Mouse (Mus musculus) gastrocnemius, postnatal 25 days (tissue): Measurements from ENCODE around the gene Syn2. TPM values are rescaled to one million over a fixed set of nuclear protein-coding genes. Genes with fewer than 3 reads are reported as not detected.
A peak's percentile ranks its signal among the peaks of the same experiment; 100 is the strongest.
"Not testable (repeated sequence)": the region's sequence is repeated elsewhere in the genome, so short reads cannot be mapped to it uniquely, and the experiment has no call there.

ENCODE experiments used
- DNase-seq: peaks from one replicate; pipeline ENCODE4 v3.0.0; 2022
- total RNA-seq, 2 experiments: library from RNA; stranded (reverse); gene quantifications; 1 replicate in 1 of 2; 2 replicates in 1 of 2; pipeline ENCODE4 v1.2.3; 2021

Gene Syn2
- total RNA-seq, 2 experiments from 2014 or later: 1.8 to 2.7 TPM

GRCm38 (mm10) chr6:115174845-115175244, 40.1 kb downstream of the Syn2 start:
- no peak for DNase-seq

DNA sequence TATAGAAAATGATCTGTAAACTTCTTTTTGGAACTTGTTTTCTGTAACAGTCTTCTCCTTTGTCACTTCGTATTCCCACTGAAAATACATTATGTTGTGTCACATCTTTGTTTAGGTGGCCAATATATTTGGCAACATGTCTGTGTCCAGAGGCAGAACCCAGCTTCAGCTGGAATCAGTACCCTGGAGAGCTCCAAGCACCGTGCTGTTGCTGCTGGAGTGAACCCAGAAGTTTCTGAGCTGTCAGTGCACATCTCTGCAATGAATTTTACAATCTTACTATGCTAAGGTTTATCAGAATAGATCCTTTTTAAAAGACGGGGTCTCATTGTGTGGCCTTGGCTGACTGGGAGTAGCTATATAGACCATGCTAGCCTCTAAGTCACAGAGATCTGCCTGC, 44.1 kb downstream of the Syn2 start:
- DNase-seq: no peak

GRCm38 (mm10) chr6:115181094-115181493, 46.4 kb downstream of the Syn2 start:
- no peak for DNase-seq

DNA sequence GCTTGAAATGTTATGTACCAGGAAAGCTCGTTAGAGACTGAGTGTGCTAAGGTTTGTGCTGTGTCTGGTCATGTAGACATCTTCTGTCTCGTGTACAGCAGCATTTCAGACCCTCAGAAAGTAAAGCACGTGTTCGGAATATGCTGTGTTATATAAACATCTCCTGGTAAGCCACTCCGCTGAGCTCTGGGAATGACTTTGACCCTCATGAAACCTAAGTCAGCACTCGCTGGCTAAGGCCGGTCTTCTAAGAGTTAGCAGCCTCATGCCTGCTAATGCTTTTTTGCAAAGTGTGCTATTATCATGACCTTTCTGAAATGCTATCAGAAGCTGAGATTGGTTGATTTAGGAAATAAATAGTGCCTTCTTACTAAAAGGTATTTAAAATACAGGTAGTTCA, 56.4 kb downstream of the Syn2 start:
- no peak for DNase-seq

DNA sequence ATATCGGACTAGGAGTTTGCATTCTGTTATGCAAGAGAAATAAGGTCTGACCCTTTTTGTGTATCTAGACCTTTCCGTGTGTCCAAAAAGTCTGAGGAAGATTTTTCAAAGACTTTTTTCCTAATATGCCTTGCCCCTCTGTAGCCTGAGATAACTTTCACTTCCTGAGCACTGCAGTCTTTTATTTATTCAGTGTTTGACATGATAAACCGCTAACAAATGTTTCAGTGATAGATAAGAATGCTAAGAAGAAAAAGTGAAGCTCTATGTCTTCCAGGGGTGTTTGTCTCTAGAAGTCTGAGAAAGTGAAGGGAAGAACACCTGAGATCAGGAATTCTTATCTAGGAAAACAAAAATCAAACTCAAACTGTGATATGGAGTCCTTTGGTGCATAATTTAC, 66.1 kb downstream of the Syn2 start:
- no peak for DNase-seq

DNA sequence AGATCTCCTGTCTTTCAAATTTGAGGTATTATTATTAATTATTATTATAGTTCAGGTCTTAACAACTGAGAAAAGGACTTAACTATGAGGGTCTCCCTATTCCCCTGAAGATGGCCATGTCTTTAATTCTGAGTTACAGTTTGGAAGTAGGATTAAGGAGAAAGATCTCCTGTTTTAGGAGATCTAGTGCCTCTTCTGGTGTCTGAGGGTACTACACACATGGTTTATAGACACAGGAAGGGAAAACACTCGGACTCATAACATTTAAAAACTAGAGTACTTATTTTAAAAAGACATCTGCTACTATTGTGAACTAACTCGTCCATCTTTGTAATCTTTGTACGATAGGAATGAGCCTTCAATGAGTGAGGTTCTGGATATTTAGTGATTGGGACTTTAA, 68.3 kb downstream of the Syn2 start:
- no peak for DNase-seq

GRCm38 (mm10) chr6:115210187-115210586, 75.5 kb downstream of the Syn2 start:
- no peak for DNase-seq

DNA sequence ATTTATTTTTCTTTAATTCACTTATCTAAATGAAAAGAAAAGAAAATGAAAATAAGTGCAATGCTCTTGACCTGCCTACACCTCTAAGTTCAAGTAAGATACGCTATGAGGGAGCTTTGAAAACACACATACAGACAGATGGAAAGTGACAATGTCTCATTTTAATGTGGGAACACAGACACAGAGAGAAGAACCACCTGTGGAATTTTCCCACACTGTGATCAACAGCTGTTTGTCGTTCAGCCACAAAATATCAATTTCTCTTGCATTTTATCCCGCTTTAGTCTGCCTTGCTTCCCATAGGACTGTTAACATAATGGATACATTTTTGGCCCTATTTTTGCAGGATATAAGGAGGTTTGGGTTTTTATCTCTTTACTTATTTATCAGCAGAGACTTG, 76.1 kb downstream of the Syn2 start:
- no peak for DNase-seq

DNA sequence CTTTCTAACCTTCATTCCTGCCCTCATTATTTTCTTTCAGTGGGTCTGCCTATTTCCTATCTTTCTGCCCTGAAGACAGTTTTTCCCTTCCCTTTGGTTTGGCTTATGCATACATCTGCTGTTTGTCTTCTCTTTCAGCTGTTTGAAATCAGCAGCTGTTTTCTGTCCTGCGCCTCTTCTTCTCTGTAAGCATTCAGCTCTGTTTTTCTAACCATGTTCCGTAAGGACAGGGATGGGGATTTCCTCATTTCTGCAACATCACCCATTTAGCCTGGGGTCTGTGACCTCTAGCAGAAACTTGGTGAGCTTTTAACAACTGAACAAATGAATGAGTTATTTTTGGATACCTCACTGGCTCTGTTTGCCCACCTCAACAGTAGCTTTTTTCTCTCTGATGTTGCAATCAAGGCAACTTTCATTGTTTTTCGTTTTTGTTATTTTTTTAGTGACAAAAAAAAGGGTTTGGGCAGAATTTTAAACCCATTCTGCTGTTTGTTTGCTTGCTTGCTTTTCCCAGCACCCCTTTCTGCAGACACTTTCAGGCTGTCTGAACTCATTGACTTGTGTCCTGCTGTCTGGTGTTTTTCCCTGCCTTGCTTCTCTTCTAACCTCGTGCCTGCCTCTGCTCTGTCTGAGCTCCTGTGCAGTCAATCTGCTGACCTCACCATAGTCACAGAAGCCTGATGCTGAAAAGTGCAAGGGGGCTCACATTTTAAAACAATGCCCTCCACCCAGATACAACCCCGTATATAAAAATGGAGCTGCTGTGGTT, 77.6 kb downstream of the Syn2 start:
- DNase-seq: no peak

DNA sequence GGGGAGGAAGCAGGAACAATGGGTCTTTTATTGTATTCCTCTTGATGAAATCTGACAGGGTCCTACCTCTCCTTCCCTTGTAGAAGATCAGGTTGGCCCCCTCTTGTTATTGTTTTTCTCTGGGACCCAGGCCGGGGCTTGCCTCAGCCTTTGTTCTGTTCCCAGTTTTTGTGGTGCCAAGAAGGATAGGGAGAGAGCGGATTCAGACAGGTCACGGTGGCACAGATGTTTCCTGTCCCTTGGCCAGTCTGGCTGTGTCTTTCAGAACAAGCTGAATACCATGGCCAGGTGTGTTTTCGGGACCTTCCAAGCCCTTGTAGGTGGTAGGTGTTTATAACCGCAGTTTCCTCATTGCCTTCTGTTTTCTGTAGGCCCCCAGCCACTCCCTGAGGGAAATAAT, 78.4 kb downstream of the Syn2 start:
- DNase-seq: no peak

DNA sequence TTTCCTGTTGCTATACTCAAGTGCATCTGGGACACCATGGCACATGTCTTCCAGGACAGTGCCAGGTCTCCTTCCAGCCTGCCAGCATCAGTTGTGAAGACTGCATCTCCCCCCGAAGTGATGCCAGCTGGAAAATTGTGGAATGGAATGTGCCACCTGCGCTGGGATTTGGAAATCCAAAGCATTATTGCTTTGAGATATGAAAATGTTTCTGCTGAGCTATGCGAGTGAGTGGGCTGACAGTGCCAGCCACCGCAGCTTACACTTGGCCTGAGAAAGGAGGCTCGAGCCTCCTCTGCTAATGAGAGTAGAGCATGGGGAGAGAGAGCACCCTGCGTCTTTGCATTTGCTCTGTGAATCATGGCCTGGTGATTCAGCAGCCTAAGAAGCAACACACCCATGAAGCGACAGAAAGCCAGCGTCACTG, 86.5 kb downstream of the Syn2 start:
- DNase-seq: no peak

DNA sequence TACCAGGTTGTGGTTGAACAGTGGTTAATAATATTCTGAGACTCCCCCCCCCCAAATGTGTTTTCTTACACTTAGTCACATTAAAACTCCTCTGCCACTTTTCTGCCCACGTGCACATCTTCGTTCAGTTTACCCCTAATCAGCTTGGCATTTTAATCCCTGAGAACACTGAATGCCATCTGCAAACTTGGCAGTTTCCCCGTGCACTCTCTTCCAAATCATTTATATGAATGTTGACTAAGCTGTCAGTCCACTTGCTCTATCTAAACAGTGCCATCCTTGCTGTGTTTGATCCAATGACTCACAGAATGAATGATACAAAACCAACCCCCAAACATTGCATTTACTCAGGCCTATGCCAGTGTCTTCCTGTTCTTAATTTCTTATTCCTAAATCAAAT, 90.8 kb downstream of the Syn2 start:
- no peak for DNase-seq

DNA sequence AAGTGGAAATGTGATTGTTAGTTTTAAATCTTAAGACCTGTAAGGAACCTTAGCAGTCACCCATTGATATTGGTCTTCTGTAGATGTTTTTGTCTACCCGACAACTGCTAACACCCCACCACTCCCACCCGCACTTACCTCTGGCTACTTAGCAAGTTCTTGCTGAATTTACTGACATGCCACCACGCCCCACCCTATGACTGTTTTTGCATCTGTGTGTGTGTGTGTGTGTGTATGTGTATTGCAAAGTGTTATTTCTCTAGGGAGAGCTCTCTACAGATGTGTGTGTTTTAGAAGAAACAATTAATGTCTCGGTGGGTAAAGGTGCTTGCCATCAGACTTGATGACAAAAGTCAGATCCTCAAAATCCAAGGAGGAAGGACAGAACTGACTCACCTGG, 92.3 kb downstream of the Syn2 start, which contains the start of gene Gm17482:
Gene Gm17482 (plus strand): TSS at position 301 of the 400 bp plus-strand sequence.
- DNase-seq: no peak

- peak; percentile 42 for DNase-seq
Observed at GRCm38 (mm10) chr6:115227529-115227928, 92.8 kb downstream of the Syn2 start.

DNA sequence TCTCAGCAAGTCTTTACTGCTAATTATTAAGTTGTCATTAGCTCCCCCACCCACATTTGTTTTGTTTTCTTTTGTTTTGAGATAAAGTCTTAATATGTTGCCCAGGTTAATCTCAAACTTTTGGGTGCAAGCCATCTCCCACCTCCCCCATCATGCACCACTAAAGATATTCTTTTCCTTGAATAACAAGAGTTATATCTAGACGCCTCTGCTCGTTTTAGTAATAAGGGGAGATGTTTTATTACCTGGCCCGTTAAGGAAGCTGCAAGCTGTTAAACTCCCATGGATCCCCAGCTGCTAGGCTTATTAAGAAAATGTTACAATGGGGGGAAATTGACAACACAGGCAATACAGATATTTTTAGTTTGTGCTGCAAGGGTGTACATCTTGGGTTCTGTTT, 95.9 kb downstream of the Syn2 start:
- DNase-seq: no peak

GRCm38 (mm10) chr6:115231836-115232235, 97.1 kb downstream of the Syn2 start:
- no peak for DNase-seq

- DNase-seq: peak; percentile 41
Observed at GRCm38 (mm10) chr6:115232562-115232961, 97.9 kb downstream of the Syn2 start.

DNA sequence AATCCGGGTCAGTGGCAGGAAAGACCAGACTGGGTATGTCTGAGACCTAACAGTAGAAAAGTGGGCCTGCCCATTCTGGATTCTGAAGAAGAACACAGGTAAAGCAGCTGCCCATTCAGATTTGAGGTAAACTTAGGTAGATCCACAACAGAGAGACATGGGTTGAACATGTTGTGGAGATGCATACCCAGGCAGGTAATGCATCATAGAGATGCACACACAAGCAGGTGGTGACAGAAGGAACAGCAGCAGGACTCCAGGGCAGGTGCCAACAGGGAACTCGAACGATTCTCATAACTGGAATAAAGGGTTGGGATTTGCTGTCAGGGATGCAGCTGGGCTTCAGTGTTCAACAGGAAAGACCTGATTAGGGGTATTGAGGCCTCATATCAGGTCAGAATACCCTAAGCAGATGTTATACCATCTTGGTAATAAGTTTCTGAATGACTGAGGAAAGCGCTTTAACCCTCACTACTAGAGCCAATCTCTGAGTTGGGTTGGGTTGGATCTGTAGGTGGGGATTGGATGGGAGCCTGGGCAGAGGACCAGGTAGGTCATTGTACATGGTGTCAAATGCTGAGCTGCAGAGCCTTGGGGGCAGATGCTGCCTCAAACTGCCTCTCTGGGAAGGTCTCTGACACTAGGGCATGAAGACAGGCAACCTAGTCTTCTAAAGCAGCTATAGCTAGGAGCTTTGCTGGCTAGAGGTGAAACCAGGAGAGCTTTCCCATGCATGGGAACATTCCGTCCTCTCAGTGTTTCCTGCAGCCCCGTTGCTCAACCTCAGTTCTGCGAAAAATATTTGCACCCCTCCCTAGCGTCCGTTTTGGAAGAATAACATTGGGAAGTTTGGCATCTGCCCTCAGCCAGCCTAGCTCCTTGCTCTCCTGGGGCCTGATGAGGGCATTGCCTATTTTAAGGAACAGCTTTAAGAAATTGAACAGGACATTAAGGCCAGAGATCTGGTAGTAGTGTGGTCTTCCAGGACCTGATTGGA, 103.6 kb downstream of the Syn2 start:
- DNase-seq: peak; percentile 73

- DNase-seq: no peak
Observed at GRCm38 (mm10) chr6:115239335-115239734, 104.6 kb downstream of the Syn2 start.

DNA sequence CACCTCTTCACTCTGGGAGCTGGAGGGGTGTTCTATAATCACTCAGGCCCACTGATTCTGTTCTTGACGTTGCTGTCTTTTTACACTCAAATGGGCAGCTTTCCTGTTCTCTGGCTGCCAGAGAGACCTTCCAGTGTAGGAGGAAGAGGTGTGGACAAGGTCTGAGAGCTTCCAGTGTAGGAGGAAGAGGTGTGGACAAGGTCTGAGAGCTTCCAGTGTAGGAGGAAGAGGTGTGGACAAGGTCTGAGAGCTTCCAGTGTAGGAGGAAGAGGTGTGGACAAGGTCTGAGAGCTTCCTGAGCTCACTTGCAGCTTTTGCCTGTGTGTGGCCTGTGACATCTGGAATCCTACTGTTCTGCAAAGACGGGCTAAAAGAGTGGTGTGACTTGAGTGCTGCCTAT, 105.7 kb downstream of the Syn2 start:
- not testable (repeated sequence) for DNase-seq

- DNase-seq: no peak
Observed at GRCm38 (mm10) chr6:115241131-115241699, 106.5 kb downstream of the Syn2 start.

- no peak for DNase-seq
Observed at GRCm38 (mm10) chr6:115241939-115242338, 107.2 kb downstream of the Syn2 start.

DNA sequence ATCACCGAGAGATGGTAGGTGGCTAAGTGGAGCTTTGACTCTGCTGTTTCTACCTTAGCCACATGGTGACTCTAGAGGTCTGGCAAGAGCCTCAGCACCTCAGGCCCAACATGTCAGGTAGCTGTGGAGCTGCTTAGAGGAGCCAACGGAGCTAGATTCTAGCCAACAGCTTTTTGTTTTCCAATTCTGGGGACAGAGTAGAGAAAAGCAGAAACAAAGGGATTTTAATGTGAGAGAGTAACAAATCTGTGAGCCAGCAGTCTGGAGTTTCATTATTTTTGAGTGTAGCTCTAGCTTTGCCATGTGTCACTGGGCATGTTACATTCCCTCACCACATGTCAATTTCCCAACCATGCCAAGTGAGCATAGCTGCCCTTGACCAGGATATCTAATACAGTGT, 109.5 kb downstream of the Syn2 start:
- DNase-seq: no peak
